Comparison of ENCODE assay signal across 27 mouse cellular contexts in the genomic region with DNA sequence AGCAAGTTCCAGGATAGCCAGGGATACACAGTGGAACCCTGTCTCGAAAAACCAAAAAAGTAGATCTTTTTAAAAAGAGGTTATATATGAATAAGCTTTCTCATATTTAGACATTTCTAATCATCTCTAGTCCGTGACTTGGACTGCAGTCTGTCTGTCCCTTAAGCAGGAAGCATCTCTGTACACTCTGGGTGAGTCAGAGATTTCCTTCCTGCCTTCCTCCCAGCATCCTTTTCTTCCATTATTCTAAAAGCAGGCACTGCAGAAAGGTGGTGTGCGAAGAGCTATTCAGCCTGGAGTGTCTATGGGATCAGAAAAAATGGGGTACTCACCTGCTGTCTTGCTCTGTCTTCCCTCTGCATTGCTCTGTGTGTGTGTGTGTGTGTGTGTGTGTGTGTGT.
A peak's percentile ranks its signal among the peaks of the same experiment; 100 is the strongest.
DNase-seq lines count a peak whose midpoint lies in the region; ATAC-seq lines count a peak whose summit lies in the region.
"Had no signal": no experiment of that assay in that cellular context is flagged by ENCODE, and none has a peak within 500 bp of the region (broad histone marks: within the 10 kb centered on the region; RNA-seq: fewer than 3 reads in every experiment).

No protein-coding gene starts in this region.

- H3K36me3 ChIP-seq in embryonic facial prominence, embryonic 12.5 days: no peaks in the 10 kb centered on the region
- H3K36me3 ChIP-seq in embryonic facial prominence, embryonic 10.5 days (replicated peaks): no peaks in the 10 kb centered on the region
- H3K36me3 ChIP-seq in kidney, embryonic 15.5 days: no peaks in the 10 kb centered on the region
- H3K36me3 ChIP-seq: forebrain, embryonic 12.5 days; heart, embryonic 13.5 days; liver, embryonic 13.5 days; midbrain, embryonic 13.5 days; stomach, embryonic 15.5 days had no signal

- no peaks in the 10 kb centered on the region for H3K9me3 ChIP-seq in embryonic facial prominence, embryonic 12.5 days
- no peaks in the 10 kb centered on the region for H3K9me3 ChIP-seq in embryonic facial prominence, embryonic 10.5 days
- no peaks in the 10 kb centered on the region for H3K9me3 ChIP-seq in kidney, embryonic 15.5 days (replicated peaks)
- H3K9me3 ChIP-seq: forebrain, embryonic 12.5 days; heart, embryonic 13.5 days; liver, embryonic 13.5 days; midbrain, embryonic 13.5 days; stomach, embryonic 15.5 days had no signal

- peaks cover 7% of the 10 kb centered on the region; the same call in 1 of the 2 replicates for H3K4me1 ChIP-seq in embryonic facial prominence, embryonic 12.5 days
- peaks cover 35% of the 10 kb centered on the region for H3K4me1 ChIP-seq in embryonic facial prominence, embryonic 10.5 days
- H3K4me1 ChIP-seq in kidney, embryonic 15.5 days: peaks cover 15% of the 10 kb centered on the region

- H3K4me2 ChIP-seq in embryonic facial prominence, embryonic 12.5 days (replicated peaks): no peak overlapping the region
- H3K4me2 ChIP-seq in kidney, embryonic 15.5 days: no peak overlapping the region
- H3K4me2 ChIP-seq: forebrain, embryonic 12.5 days; heart, embryonic 13.5 days; hindbrain, embryonic 14.5 days; liver, embryonic 13.5 days; midbrain, embryonic 13.5 days; stomach, embryonic 15.5 days had no signal

- 83% methylated on average over 3 of the region's 3 CpGs for WGBS in embryonic facial prominence, embryonic 12.5 days
- WGBS in embryonic facial prominence, embryonic 10.5 days: 89% methylated on average over 3 of the region's 3 CpGs
- 82% methylated on average over 3 of the region's 3 CpGs for WGBS in kidney, embryonic 15.5 days

- H3K27ac ChIP-seq in embryonic facial prominence, embryonic 12.5 days: 0 out of 2 replicates have a peak overlapping the region, but pooled peaks have one; percentile 17
- no peak overlapping the region for H3K27ac ChIP-seq in embryonic facial prominence, embryonic 10.5 days (replicated peaks)
- H3K27ac ChIP-seq in kidney, embryonic 15.5 days: 0 out of 2 replicates have a peak overlapping the region, but pooled peaks have one; percentile 1
- H3K27ac ChIP-seq: forebrain, embryonic 12.5 days; heart, embryonic 13.5 days; hindbrain, embryonic 14.5 days; kidney, postnatal 0 days; liver, embryonic 13.5 days; macrophage; midbrain, embryonic 13.5 days; stomach, embryonic 15.5 days had no signal

- H3K9ac ChIP-seq in embryonic facial prominence, embryonic 12.5 days: no peak overlapping the region
- no peak overlapping the region for H3K9ac ChIP-seq in kidney, embryonic 15.5 days
- H3K9ac ChIP-seq: forebrain, embryonic 12.5 days; forebrain, postnatal 0 days; heart, embryonic 13.5 days; hindbrain, embryonic 14.5 days; liver, embryonic 13.5 days; midbrain, embryonic 13.5 days; stomach, embryonic 15.5 days had no signal

- H3K4me3 ChIP-seq in embryonic facial prominence, embryonic 12.5 days: no peak overlapping the region
- H3K4me3 ChIP-seq in embryonic facial prominence, embryonic 10.5 days: no peak overlapping the region
- no peak overlapping the region for H3K4me3 ChIP-seq in kidney, embryonic 15.5 days (replicated peaks)
- H3K4me3 ChIP-seq: forebrain, embryonic 12.5 days; heart, embryonic 13.5 days; liver, embryonic 13.5 days; midbrain, embryonic 13.5 days; stomach, embryonic 15.5 days had no signal

- no peak for ATAC-seq in embryonic facial prominence, embryonic 12.5 days (ENCODE audit: insufficient number of reproducible peaks, insufficient read depth, low FRiP score, low TSS enrichment)
- ATAC-seq in kidney, embryonic 15.5 days (replicated peaks; ENCODE audit: low FRiP score): no peak
- ATAC-seq: forebrain, postnatal 0 days; midbrain, embryonic 13.5 days had no signal

- H3K27me3 ChIP-seq in embryonic facial prominence, embryonic 12.5 days: no peaks in the 10 kb centered on the region
- no peaks in the 10 kb centered on the region for H3K27me3 ChIP-seq in embryonic facial prominence, embryonic 10.5 days (replicated peaks; ENCODE audit: low read depth, poor library complexity, severe bottlenecking)
- H3K27me3 ChIP-seq in kidney, embryonic 15.5 days: no peaks in the 10 kb centered on the region
- H3K27me3 ChIP-seq: forebrain, embryonic 12.5 days; heart, embryonic 13.5 days; liver, embryonic 13.5 days; midbrain, embryonic 13.5 days; stomach, embryonic 15.5 days had no signal

- no peak for DNase-seq in embryonic facial prominence, embryonic 10.5 days (ENCODE audit: low spot score)
- no peak for DNase-seq in kidney, adult 11 months
- peak; percentile 35 for DNase-seq in lung, postnatal 36 days
- DNase-seq in lung, postnatal 4 days: no peak
- no peak for DNase-seq in adrenal gland, adult 2 months
- no peak for DNase-seq in adrenal gland, adult 18-20 months (ENCODE audit: low spot score in 2 of 2)
- DNase-seq: adrenal gland, postnatal 14 days; cerebellum, adult 11-12 months; cerebellum, adult 9-11 months; embryo, embryonic 11 days; forebrain, postnatal 0 days; gastrocnemius, postnatal 14 days; heart, postnatal 10 days; kidney, adult 18-20 months; layer of hippocampus, adult 9-11 months; liver, embryonic 13.5 days; lung, adult 2 months; right cerebral cortex, postnatal 25 days had no signal
